Mouse (Mus musculus) E14TG2a.4 (cell line): ENCODE results near the gene Gpx6.

Experiments used
- CTCF ChIP-seq: conservative IDR thresholded peaks from 2 replicates; pipeline ENCODE4 v1.5.1; 2014; ENCODE audit warnings: low read length
- POU5F1 ChIP-seq: IDR thresholded peaks from 2 replicates; pipeline ENCODE4 v1.6.1; 2014; ENCODE audit warnings: low read length, borderline replicate concordance

DNA sequence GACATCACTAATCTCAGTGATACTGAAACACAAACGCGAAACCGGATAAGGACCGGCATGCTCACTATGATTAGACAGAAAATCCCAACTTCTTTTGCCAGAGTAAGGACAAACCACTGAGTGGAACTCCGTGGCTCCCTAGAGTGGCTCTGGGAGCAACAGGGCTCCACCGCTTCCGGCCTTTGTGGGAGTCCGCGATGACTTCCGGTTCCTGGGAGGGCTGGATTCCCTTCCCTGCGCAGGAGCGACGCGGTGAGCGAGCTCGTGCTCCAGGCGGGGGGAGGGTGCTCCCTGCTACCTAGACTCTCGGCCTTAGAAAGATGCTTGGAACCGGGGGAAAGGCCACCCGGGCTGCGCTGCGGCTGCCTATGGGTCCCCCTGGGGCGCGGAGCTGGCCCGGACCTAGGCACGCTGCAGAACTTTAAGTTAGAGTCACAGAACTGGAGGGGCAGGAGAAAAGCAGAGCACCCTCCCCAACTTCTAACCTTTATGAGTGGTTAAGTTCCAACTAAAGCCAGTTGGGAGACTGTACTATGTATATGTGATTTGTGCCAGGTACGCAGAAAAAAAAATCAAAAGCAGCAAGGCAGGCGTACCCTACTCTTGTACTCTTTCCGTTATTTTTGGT, 50.8 kb downstream of the Gpx6 start, which contains the start of gene Zscan12:
- TF ChIP-seq CTCF = no peak
- TF ChIP-seq POU5F1 = no peak
